Mouse (Mus musculus) lung, postnatal 25 days (tissue): Measurements from ENCODE around the gene 1700066M21Rik.
A peak's percentile ranks its signal among the peaks of the same experiment; 100 is the strongest.

ENCODE experiments used
- DNase-seq: peaks from one replicate; pipeline ENCODE4 v3.0.0; 2022; ENCODE audit warnings: low spot score

Gene 1700066M21Rik

GRCm38 (mm10) chr1:57377376-57378341, at the start of gene 1700066M21Rik:
TSS of gene 1700066M21Rik (plus strand) at chr1:57377620.
- peak; percentile 96 for DNase-seq

GRCm38 (mm10) chr1:57329285-57330093, 47.9 kb upstream of the 1700066M21Rik start:
- DNase-seq, result no peak

GRCm38 (mm10) chr1:57330228-57330627, 47.2 kb upstream of the 1700066M21Rik start:
- no peak for DNase-seq

- no peak for DNase-seq
These were observed 45.4 kb upstream of the 1700066M21Rik start for GRCm38 (mm10) chr1:57332040-57332439.

- DNase-seq, result peak; percentile 3
These were observed 43.7 kb upstream of the 1700066M21Rik start for GRCm38 (mm10) chr1:57333550-57334213.

- DNase-seq, result no peak
These were observed 42.2 kb upstream of the 1700066M21Rik start for GRCm38 (mm10) chr1:57335200-57335599.

GRCm38 (mm10) chr1:57339156-57339796, 38.1 kb upstream of the 1700066M21Rik start:
- no peak for DNase-seq

- DNase-seq, result no peak
These were observed 36.2 kb upstream of the 1700066M21Rik start for GRCm38 (mm10) chr1:57341197-57341596.

- DNase-seq, result no peak
These were observed 29.9 kb upstream of the 1700066M21Rik start for GRCm38 (mm10) chr1:57347487-57347886.

GRCm38 (mm10) chr1:57351941-57352340, 25.5 kb upstream of the 1700066M21Rik start:
- DNase-seq, result no peak

GRCm38 (mm10) chr1:57358546-57358945, 18.9 kb upstream of the 1700066M21Rik start:
- no peak for DNase-seq

- DNase-seq, result no peak
These were observed 10.0 kb upstream of the 1700066M21Rik start for GRCm38 (mm10) chr1:57367446-57367845.

GRCm38 (mm10) chr1:57369111-57369510, 8.3 kb upstream of the 1700066M21Rik start:
- DNase-seq, result no peak

GRCm38 (mm10) chr1:57370451-57370850, 7.0 kb upstream of the 1700066M21Rik start:
- DNase-seq, result no peak

- DNase-seq, result no peak
These were observed 2.1 kb upstream of the 1700066M21Rik start for GRCm38 (mm10) chr1:57375276-57375675.

GRCm38 (mm10) chr1:57376806-57377205, 614 bp upstream of the 1700066M21Rik start:
- no peak for DNase-seq

- DNase-seq, result no peak
These were observed 9.1 kb downstream of the 1700066M21Rik start for GRCm38 (mm10) chr1:57386519-57386918.

GRCm38 (mm10) chr1:57387876-57388275, 10.5 kb downstream of the 1700066M21Rik start:
- DNase-seq, result no peak

- DNase-seq, result no peak
These were observed 11.2 kb downstream of the 1700066M21Rik start for GRCm38 (mm10) chr1:57388402-57389155.

GRCm38 (mm10) chr1:57390993-57391790, 13.8 kb downstream of the 1700066M21Rik start:
- no peak for DNase-seq
